Mouse (Mus musculus) heart, adult 2 months (tissue): ENCODE measurements around the gene Insrr. TPM values are rescaled to one million over a fixed set of nuclear protein-coding genes. Genes with fewer than 3 reads are reported as not detected.
"Not testable (repeated sequence)": the region's sequence is repeated elsewhere in the genome, so short reads cannot be mapped to it uniquely, and the experiment has no call there.

Experiments used
- DNase-seq, 2 experiments: peaks; one replicate each; pipeline ENCODE4 v3.0.0; 2021
- H3K27ac ChIP-seq: fragments of 200-600 bp; 2 replicates; pipeline ENCODE4 v1.8.1; 2022
- H3K27me3 ChIP-seq: fragments of 200-500 bp; 2 replicates; pipeline ENCODE4 v1.6.1; 2012; ENCODE audit warnings: mild to moderate bottlenecking, low read length, inconsistent platforms, mixed read lengths; ENCODE audit not compliant: control insufficient read depth, insufficient read depth
- H3K36me3 ChIP-seq: fragments of 200-500 bp; 2 replicates; pipeline ENCODE4 v1.6.1; 2012; ENCODE audit warnings: low read length, inconsistent platforms; ENCODE audit not compliant: control insufficient read depth, insufficient read depth
- H3K4me1 ChIP-seq: fragments of 200-500 bp; 2 replicates; pipeline ENCODE4 v1.6.1; 2011; ENCODE audit warnings: low read length; ENCODE audit not compliant: control insufficient read depth, insufficient read depth
- H3K4me3 ChIP-seq: fragments of 200-600 bp; 2 replicates; pipeline ENCODE4 v1.8.1; 2022
- H3K79me2 ChIP-seq: fragments of 200-500 bp; replicated peaks from 2 replicates; pipeline ENCODE4 v1.6.1; 2012; ENCODE audit warnings: mild to moderate bottlenecking, inconsistent platforms, low read length, moderate library complexity, mixed read lengths; ENCODE audit not compliant: control insufficient read depth, insufficient read depth
- H3K9ac ChIP-seq: fragments of 200-500 bp; 2 replicates; pipeline ENCODE4 v1.6.1; 2012; ENCODE audit warnings: low read depth, mild to moderate bottlenecking, control low read depth, inconsistent platforms, low read length, mixed read lengths
- CTCF ChIP-seq: fragments of 200-600 bp; IDR thresholded peaks from 2 replicates; pipeline ENCODE4 v1.8.1; 2022; ENCODE audit warnings: antibody characterized with exemption, mild to moderate bottlenecking, moderate library complexity
- EP300 ChIP-seq: fragments of 200-500 bp; IDR thresholded peaks from 2 replicates; pipeline ENCODE4 v1.6.1; 2011; ENCODE audit warnings: low read depth, low read length, control low read depth; ENCODE audit not compliant: insufficient read depth
- POLR2A ChIP-seq: fragments of 200-500 bp; IDR thresholded peaks from 2 replicates; pipeline ENCODE4 v1.6.1; 2011; ENCODE audit warnings: mild to moderate bottlenecking, low read depth, low read length, control low read depth; ENCODE audit not compliant: insufficient read depth
- WGBS: fragments of 180-500 bp; shearing (Covaris S2); methylation state at CpG from one replicate; pipeline ENCODE4 v1.1.7; 2018; 5-methylcytosine and 5-hydroxymethylcytosine counted together
- intact Hi-C: fragments of 180-260 bp; cut with DNase I; formaldehyde crosslinking; loops from one replicate; pipeline ENCODE4 v1.15.1; 2025
- polyA plus RNA-seq: library from polyadenylated mRNA; depleted of rRNA; stranded (reverse); fragments of >200 nt; gene quantifications from 2 replicates; pipeline ENCODE4 v1.2.3, GENCODE M21; 2012; rRNA removed
- total RNA-seq, 2 experiments: library from RNA; stranded (reverse); gene quantifications; 2 replicates each; pipeline ENCODE4 v1.2.3; 2021

Insrr gene
- total and polyA plus RNA-seq, 3 experiments: 0.04 to 0.05 TPM; not detected in 1

DNA sequence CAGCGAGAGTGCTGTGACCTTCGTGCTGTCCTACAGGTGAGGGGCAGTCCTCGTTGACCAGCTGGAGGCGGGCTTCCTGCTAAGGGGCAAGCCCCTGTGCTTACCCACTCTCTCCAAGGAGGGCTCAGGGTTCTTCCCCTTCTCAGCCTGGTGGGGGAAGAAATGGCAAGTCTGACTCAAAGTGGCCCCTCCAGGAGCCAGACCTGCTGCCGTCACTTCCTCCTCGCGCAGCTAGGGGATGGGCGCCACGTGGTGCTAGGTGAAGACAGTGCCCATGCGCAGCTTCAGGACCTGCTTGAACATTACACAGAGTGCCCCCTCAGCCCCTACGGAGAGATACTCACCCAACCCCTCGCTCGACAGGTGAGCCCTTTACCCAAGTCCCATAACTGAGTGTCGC lies 52.4 kb downstream of the Insrr start:
- TF ChIP-seq CTCF: no peak
- TF ChIP-seq POLR2A: no peak
- TF ChIP-seq EP300: no peak
- DNase-seq: no peak
- Histone ChIP-seq H3K79me2 (no peaks in the 10 kb centered on the region), H3K9ac (no peak overlapping the region), H3K4me3 (no peak overlapping the region), H3K4me1 (no peaks in the 10 kb centered on the region), H3K27me3 (no peaks in the 10 kb centered on the region), H3K27ac (no peak overlapping the region), H3K36me3 (no peaks in the 10 kb centered on the region)
- intact Hi-C loops: no loop called here
- WGBS: 78% methylated on average over 14 of the region's 14 CpGs

DNA sequence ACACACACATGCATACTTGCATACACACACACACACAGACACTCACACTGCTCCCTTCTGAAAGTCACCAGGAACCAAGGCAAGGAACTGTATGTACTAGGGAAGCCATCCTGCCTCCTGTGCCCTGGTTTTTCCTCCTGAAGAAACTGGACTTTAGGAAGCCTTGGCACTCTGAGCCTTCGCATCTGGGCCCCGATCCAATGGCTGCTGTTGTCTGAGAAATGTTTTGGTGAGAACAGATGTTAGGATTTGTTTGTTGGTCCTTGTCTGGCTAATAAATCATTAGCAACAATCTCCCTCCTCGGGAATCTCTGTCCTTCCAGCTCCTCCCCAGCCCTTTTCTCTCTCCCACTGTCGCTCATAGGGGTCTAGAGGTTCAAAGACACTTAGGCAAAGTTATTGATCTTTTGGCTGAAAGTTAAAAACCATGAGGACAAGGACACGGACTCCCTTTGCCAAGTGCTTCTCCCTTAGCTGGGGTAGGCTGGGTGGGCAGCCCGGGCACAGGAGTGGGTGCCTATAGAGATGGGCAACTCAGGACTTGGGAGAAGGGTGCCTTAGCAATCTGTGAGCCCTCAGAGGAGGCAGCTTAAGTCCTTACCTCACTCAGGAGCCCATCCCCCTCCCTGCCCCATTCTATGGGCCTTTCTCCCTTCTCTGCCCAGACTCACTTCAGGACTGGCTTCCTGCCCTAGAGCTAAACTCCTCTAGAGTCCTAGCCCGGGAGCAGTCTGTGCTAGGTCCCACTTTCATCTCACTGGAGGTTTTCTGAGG lies 58.2 kb downstream of the Insrr start:
- no peak for TF ChIP-seq CTCF
- TF ChIP-seq EP300: no peak
- TF ChIP-seq POLR2A: no peak
- intact Hi-C loops: no loop called here
- WGBS: 47% methylated on average over 7 of the region's 7 CpGs
- H3K4me3 ChIP-seq: no peak overlapping the region
- no peak overlapping the region for H3K9ac ChIP-seq
- H3K4me1 ChIP-seq: peaks cover 4% of the 10 kb centered on the region; the same call in 1 of the 2 replicates
- no peaks in the 10 kb centered on the region for H3K27me3 ChIP-seq
- H3K36me3 ChIP-seq: peaks cover 5% of the 10 kb centered on the region
- no peaks in the 10 kb centered on the region for H3K79me2 ChIP-seq
- peak overlapping the region; percentile 65 for H3K27ac ChIP-seq
- peak; percentile 29 to 46 for DNase-seq

DNA sequence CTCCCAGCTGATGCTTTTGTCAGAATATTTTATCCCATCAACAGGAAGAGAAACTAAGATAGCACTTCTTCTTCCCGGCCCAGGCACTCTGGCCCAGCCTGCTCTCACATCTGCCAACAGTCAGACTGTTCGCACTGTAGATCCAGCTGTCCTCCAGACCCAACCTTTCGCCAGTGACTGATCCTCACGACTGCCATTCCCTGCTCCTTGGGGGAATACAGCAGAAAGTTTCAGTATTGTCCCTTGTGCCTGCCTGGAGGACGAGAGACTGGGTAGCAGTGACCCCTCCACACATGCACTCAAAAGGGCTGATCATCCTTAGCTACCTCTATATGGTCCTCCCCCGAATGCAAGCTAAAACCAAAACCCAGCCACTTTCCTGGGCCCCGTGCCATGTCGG lies 59.2 kb downstream of the Insrr start:
- Histone ChIP-seq H3K36me3 (peaks cover 9% of the 10 kb centered on the region), H3K4me1 (peaks cover 4% of the 10 kb centered on the region; the same call in 1 of the 2 replicates), H3K27ac (peak overlapping the region; percentile 65), H3K79me2 (no peaks in the 10 kb centered on the region), H3K9ac (no peak overlapping the region), H3K27me3 (no peaks in the 10 kb centered on the region), H3K4me3 (no peak overlapping the region)
- DNase-seq: peak; percentile 51 to 54
- 66% methylated on average over 8 of the region's 8 CpGs for WGBS
- TF ChIP-seq CTCF: no peak
- no peak for TF ChIP-seq POLR2A
- TF ChIP-seq EP300: no peak
- intact Hi-C loops: no loop called here

DNA sequence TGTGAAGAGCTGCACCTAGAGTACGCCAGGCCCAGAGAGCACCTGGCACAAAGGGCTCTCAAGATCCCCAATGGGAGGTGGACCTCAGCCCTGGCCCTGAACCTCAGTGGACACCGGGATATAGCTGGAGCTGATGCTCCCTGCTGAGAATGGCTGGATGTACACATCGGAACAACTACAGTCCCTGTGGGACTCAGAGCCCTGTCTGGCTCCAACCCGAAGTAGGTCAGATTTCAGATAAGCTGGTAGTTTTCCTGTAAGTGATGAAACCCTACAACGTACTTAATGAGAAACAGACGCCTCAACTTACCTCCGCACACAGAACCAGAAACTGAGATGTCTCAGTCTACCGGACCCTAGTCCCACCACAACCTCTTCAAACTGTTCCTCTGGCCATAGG lies 60.9 kb downstream of the Insrr start:
- Histone ChIP-seq H3K79me2 (no peaks in the 10 kb centered on the region), H3K4me1 (peaks cover 9% of the 10 kb centered on the region), H3K27ac (no peak overlapping the region), H3K36me3 (peaks cover 15% of the 10 kb centered on the region), H3K4me3 (no peak overlapping the region), H3K27me3 (no peaks in the 10 kb centered on the region), H3K9ac (no peak overlapping the region)
- no peak for DNase-seq
- TF ChIP-seq EP300: no peak
- no peak for TF ChIP-seq CTCF
- no peak for TF ChIP-seq POLR2A
- WGBS: 74% methylated on average over 8 of the region's 8 CpGs
- intact Hi-C loops: no loop called here

DNA sequence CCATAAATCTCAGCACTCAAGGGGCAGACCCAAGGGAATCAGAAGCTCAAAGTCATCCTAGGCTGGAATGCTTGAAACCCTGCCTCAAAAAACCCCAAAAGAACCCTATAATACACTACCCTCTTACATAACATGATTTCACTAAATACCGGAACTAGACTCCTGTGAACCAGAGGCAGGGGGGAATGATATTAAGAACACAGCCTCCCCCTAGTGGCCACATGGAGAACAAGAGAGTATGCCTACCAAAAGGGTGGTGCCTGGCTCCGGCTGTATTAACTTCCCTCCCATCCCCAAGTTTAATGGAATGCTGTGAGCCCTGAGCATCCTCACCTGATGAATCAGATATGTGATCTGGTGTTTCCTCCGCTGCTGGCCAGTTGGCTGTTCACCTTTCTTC lies 63.1 kb downstream of the Insrr start:
- Histone ChIP-seq H3K27me3 (no peaks in the 10 kb centered on the region), H3K4me1 (peaks cover 9% of the 10 kb centered on the region), H3K79me2 (no peaks in the 10 kb centered on the region), H3K4me3 (no peak overlapping the region), H3K36me3 (peaks cover 15% of the 10 kb centered on the region), H3K27ac (no peak overlapping the region), H3K9ac (peak overlapping the region; percentile 27; the same call in 1 of the 2 replicates)
- TF ChIP-seq POLR2A (no peak), CTCF (peak; percentile 92)
- intact Hi-C loops: no loop called here
- DNase-seq: peak; percentile 51 to 62
- 26% methylated on average over 3 of the region's 3 CpGs for WGBS

DNA sequence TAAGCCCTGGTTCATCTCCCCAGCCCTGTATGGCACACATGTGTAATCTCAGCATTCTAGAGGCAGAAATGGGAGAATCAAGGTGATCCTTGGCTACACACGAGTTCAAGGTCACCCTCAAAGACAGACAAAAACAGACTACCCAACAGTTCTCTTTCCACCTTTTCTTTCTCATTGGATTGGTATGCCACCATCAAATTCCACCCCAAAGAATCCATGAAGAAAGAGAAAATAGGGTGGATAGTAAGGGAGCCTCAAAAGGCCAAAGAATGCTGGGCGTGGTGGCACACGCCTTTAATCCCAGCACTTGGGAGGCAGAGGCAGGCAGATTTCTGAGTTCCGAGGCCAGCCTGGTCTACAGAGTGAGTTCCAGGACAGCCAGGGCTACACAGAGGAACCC lies 67.4 kb downstream of the Insrr start:
- WGBS: 93% methylated on average over 4 of the region's 4 CpGs
- intact Hi-C loops, H3K27me3 ChIP-seq, H3K79me2 ChIP-seq, H3K4me3 ChIP-seq, DNase-seq, H3K4me1 ChIP-seq, H3K27ac ChIP-seq, H3K9ac ChIP-seq: not testable (repeated sequence)
- H3K36me3 ChIP-seq: peaks cover 18% of the 10 kb centered on the region

Other genes with a start within 250 kb of the Insrr start
- 10 to 100 TPM; 16.0 to 20.4 TPM for gene Arhgef11, start 179.4 kb upstream of the Insrr start, total RNA-seq
- 19.5 and 31.4 TPM in 2 replicates for gene Arhgef11, start 179.4 kb upstream of the Insrr start, polyA plus RNA-seq
- under 1 TPM; 0.36 to 0.47 TPM for gene Lrrc71, start 48.3 kb upstream of the Insrr start, total RNA-seq
- 0.26 and 1.1 TPM in 2 replicates for gene Lrrc71, start 48.3 kb upstream of the Insrr start, polyA plus RNA-seq
- under 1 TPM; 0.14 to 0.16 TPM for gene Ntrk1, start 1.8 kb upstream of the Insrr start, total RNA-seq
- 0.38 and 0.57 TPM in 2 replicates for gene Ntrk1, start 1.8 kb upstream of the Insrr start, polyA plus RNA-seq
- 10 to 100 TPM; 17.1 to 18.7 TPM for gene Pear1, start 27.4 kb downstream of the Insrr start, total RNA-seq
- 42.5 and 45.0 TPM in 2 replicates for gene Pear1, start 27.4 kb downstream of the Insrr start, polyA plus RNA-seq
- gene Sh2d2a, start 49.8 kb downstream of the Insrr start, total RNA-seq: under 1 TPM; 0.05 to 0.27 TPM
- gene Sh2d2a, start 49.8 kb downstream of the Insrr start, polyA plus RNA-seq: 0.41 and 0.70 TPM in 2 replicates
- 10 to 100 TPM; 46.7 to 50.7 TPM for gene Prcc, start 88.7 kb downstream of the Insrr start, total RNA-seq
- gene Prcc, start 88.7 kb downstream of the Insrr start, polyA plus RNA-seq: 27.6 and 35.9 TPM in 2 replicates
- gene Hdgf, start 109.4 kb downstream of the Insrr start, total RNA-seq: 100 to 1,000 TPM; 106 to 125 TPM
- 61.6 and 99.5 TPM in 2 replicates for gene Hdgf, start 109.4 kb downstream of the Insrr start, polyA plus RNA-seq
- 10 to 100 TPM; 70.4 to 71.9 TPM for gene Mrpl24, start 122.6 kb downstream of the Insrr start, total RNA-seq
- gene Mrpl24, start 122.6 kb downstream of the Insrr start, polyA plus RNA-seq: 53.3 and 88.7 TPM in 2 replicates
- 10 to 100 TPM; 10.6 to 10.9 TPM for gene Isg20l2, start 133.4 kb downstream of the Insrr start, total RNA-seq
- 6.2 and 10.8 TPM in 2 replicates for gene Isg20l2, start 133.4 kb downstream of the Insrr start, polyA plus RNA-seq
- 1 to 10 TPM; 4.7 to 5.5 TPM for gene Rrnad1, start 133.8 kb downstream of the Insrr start, total RNA-seq
- 17.2 and 18.7 TPM in 2 replicates for gene Rrnad1, start 133.8 kb downstream of the Insrr start, polyA plus RNA-seq
- gene Crabp2, start 151.7 kb downstream of the Insrr start, total RNA-seq: under 1 TPM in 1 of 2 experiments, not detected in 1; 0.25 TPM
- not detected in 2 replicates for gene Crabp2, start 151.7 kb downstream of the Insrr start, polyA plus RNA-seq
- 10 to 100 TPM; 14.7 to 22.8 TPM for gene Nes, start 174.1 kb downstream of the Insrr start, total RNA-seq
- 6.2 and 10.0 TPM in 2 replicates for gene Nes, start 174.1 kb downstream of the Insrr start, polyA plus RNA-seq
- gene Bcan, start 203.3 kb downstream of the Insrr start, total RNA-seq: under 1 TPM in 1 of 2 experiments, not detected in 1; 0.09 TPM
- gene Bcan, start 203.3 kb downstream of the Insrr start, polyA plus RNA-seq: 0.32 and 0.55 TPM in 2 replicates
- gene Hapln2, start 230.6 kb downstream of the Insrr start, total RNA-seq: not detected
- not detected in 2 replicates for gene Hapln2, start 230.6 kb downstream of the Insrr start, polyA plus RNA-seq
- gene Gpatch4, start 246.2 kb downstream of the Insrr start, total RNA-seq: 1 to 10 TPM; 9.5 to 9.9 TPM
- gene Gpatch4, start 246.2 kb downstream of the Insrr start, polyA plus RNA-seq: 4.3 and 8.5 TPM in 2 replicates